Mouse (Mus musculus): Measurements from ENCODE around the gene Snx12. TPM values are rescaled to one million over a fixed set of nuclear protein-coding genes. Genes with fewer than 3 reads are reported as not detected.
"Not testable (repeated sequence)": the region's sequence is repeated elsewhere in the genome, so short reads cannot be mapped to it uniquely, and the experiment has no call there.

Snx12 gene
- polyA plus RNA-seq, 1 experiment from 2014 or later, result 52.1 TPM

DNA sequence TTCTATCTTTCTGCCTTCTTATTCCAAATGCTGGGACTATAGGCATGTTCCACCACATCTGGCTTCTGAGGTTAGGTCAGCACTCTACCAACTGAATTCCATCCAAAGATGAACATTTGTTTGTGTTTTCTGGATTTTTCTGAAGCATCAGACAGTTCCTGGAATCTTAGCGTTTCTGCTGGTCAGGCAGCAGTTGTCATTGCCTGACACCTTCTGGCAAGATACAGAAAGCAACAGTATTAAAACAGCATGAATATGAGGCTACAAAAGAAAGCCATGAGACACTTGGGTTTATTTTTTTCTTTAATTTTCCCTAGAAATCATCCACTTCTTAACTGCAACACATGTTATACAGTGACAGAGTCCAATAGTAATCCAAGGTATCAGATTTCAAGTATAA, 101.8 kb downstream of the Snx12 start:
- H3K4me2 ChIP-seq (ENCODE audit: low read depth, low read length), result no peak overlapping the region
- no peaks in the 10 kb centered on the region for H3K27me3 ChIP-seq (ENCODE audit: control insufficient read depth, insufficient read depth, low read depth, low read length)
- 34% methylated on average over 1 of the region's 1 CpGs for WGBS
- H3K27ac ChIP-seq (ENCODE audit: low read length), result no peak overlapping the region
- H3K9ac ChIP-seq (ENCODE audit: low read length), result no peak overlapping the region
- no peaks in the 10 kb centered on the region for H3K9me3 ChIP-seq (ENCODE audit: control insufficient read depth, low read length)
- no peaks in the 10 kb centered on the region for H3K36me3 ChIP-seq (ENCODE audit: control insufficient read depth, insufficient read depth, low read length)
- ATAC-seq (ENCODE audit: low read depth), result no peak
- H3K4me3 ChIP-seq (ENCODE audit: low read length), result no peak overlapping the region
- no peaks in the 10 kb centered on the region for H3K4me1 ChIP-seq (replicated peaks; ENCODE audit: control insufficient read depth, insufficient read depth, low read length)

GRCm38 (mm10) chrX:101085920-101086319, 136.4 kb downstream of the Snx12 start, which contains the start of gene Slc7a3:
Gene Slc7a3 (minus strand): TSS chrX:101086020.
- 41% methylated on average over 11 of the region's 11 CpGs for WGBS
- no peaks in the 10 kb centered on the region for H3K4me1 ChIP-seq (replicated peaks; ENCODE audit: control insufficient read depth, insufficient read depth, low read length)
- H3K27me3 ChIP-seq (ENCODE audit: control insufficient read depth, insufficient read depth, low read depth, low read length), result peaks cover 2% of the 10 kb centered on the region; the same call in 1 of the 2 replicates
- ATAC-seq (ENCODE audit: low read depth), result no peak
- H3K9ac ChIP-seq (ENCODE audit: low read length), result no peak within 1 kb of the TSS
- no peaks in the 10 kb centered on the region for H3K36me3 ChIP-seq (ENCODE audit: control insufficient read depth, insufficient read depth, low read length)
- no peaks in the 10 kb centered on the region for H3K9me3 ChIP-seq (ENCODE audit: control insufficient read depth, low read length)
- peak within 1 kb of the TSS; percentile 28 for H3K4me3 ChIP-seq (ENCODE audit: low read length)
- H3K4me2 ChIP-seq (ENCODE audit: low read depth, low read length), result peak within 1 kb of the TSS; percentile 53
- no peak within 1 kb of the TSS for H3K27ac ChIP-seq (ENCODE audit: low read length)

- H3K4me1 ChIP-seq (replicated peaks; ENCODE audit: control insufficient read depth, insufficient read depth, low read length); H3K27ac ChIP-seq (ENCODE audit: low read length); H3K36me3 ChIP-seq (ENCODE audit: control insufficient read depth, insufficient read depth, low read length); H3K27me3 ChIP-seq (ENCODE audit: control insufficient read depth, insufficient read depth, low read depth, low read length); ATAC-seq (ENCODE audit: low read depth); H3K9ac ChIP-seq (ENCODE audit: low read length); H3K9me3 ChIP-seq (ENCODE audit: control insufficient read depth, low read length): not testable (repeated sequence)
- Histone ChIP-seq H3K4me3 (ENCODE audit: low read length) (peak overlapping the region; percentile 28), H3K4me2 (ENCODE audit: low read depth, low read length) (peak overlapping the region; percentile 53)
- WGBS, result 17% methylated on average over 7 of the region's 9 CpGs
Observed at GRCm38 (mm10) chrX:101085211-101085610, 137.2 kb downstream of the Snx12 start.

DNA sequence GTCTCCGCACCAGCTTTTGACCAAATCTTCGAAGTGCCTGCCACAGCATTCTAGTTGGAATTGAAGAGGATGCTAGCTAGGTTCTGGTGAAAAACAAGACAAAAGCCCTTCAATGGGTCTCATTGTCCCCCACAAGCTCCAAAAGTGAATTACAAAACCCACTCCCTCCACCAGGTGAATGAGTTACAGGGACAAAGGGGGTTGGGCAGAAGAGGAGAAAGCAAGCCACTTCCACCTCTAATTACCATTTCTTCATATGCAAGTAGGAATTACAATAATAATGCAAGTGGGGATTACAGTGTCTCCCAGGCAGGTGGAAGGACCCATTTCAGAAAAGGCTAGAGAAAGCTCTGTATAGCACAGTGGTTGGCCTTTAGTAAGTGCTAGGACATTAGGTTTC, 138.2 kb downstream of the Snx12 start:
- no peak overlapping the region for H3K4me3 ChIP-seq (ENCODE audit: low read length)
- H3K9me3 ChIP-seq (ENCODE audit: control insufficient read depth, low read length), result no peaks in the 10 kb centered on the region
- ATAC-seq (ENCODE audit: low read depth), result no peak
- H3K36me3 ChIP-seq (ENCODE audit: control insufficient read depth, insufficient read depth, low read length), result no peaks in the 10 kb centered on the region
- H3K9ac ChIP-seq (ENCODE audit: low read length), result no peak overlapping the region
- no peaks in the 10 kb centered on the region for H3K4me1 ChIP-seq (replicated peaks; ENCODE audit: control insufficient read depth, insufficient read depth, low read length)
- H3K27ac ChIP-seq (ENCODE audit: low read length), result no peak overlapping the region
- WGBS, result 58% methylated on average over 2 of the region's 2 CpGs
- H3K4me2 ChIP-seq (ENCODE audit: low read depth, low read length), result no peak overlapping the region
- H3K27me3 ChIP-seq (ENCODE audit: control insufficient read depth, insufficient read depth, low read depth, low read length), result peaks cover 2% of the 10 kb centered on the region; the same call in 1 of the 2 replicates

DNA sequence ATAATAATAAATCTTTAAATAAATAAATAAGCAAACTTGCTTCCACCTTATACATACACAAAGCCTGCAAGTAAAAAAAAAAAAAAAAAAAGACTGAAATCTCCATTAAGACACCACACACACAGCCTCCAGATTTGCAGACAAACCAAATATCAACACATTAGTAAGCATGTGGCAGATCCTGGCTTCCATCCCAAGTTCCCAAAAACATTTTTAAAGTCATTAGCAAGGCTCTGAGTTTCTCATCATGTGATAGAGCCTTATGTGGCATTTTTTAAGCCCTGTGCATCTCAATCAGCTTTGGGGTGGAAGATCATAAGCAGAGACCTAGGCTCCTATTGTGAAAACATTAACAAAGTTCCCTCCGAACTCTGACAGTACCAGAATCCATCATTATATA, 157.1 kb downstream of the Snx12 start:
- Histone ChIP-seq H3K27me3 (ENCODE audit: control insufficient read depth, insufficient read depth, low read depth, low read length) (no peaks in the 10 kb centered on the region), H3K9me3 (ENCODE audit: control insufficient read depth, low read length) (no peaks in the 10 kb centered on the region), H3K4me1 (replicated peaks; ENCODE audit: control insufficient read depth, insufficient read depth, low read length) (no peaks in the 10 kb centered on the region), H3K4me2 (ENCODE audit: low read depth, low read length) (no peak overlapping the region), H3K9ac (ENCODE audit: low read length) (no peak overlapping the region), H3K4me3 (ENCODE audit: low read length) (no peak overlapping the region), H3K27ac (ENCODE audit: low read length) (no peak overlapping the region), H3K36me3 (ENCODE audit: control insufficient read depth, insufficient read depth, low read length) (no peaks in the 10 kb centered on the region)
- ATAC-seq (ENCODE audit: low read depth), result no peak
- WGBS, result 56% methylated on average over 1 of the region's 1 CpGs

GRCm38 (mm10) chrX:101063503-101063902, 158.9 kb downstream of the Snx12 start:
- H3K36me3 ChIP-seq (ENCODE audit: control insufficient read depth, insufficient read depth, low read length), result no peaks in the 10 kb centered on the region
- H3K4me1 ChIP-seq (replicated peaks; ENCODE audit: control insufficient read depth, insufficient read depth, low read length), result no peaks in the 10 kb centered on the region
- no peaks in the 10 kb centered on the region for H3K9me3 ChIP-seq (ENCODE audit: control insufficient read depth, low read length)
- ATAC-seq (ENCODE audit: low read depth), result no peak
- 56% methylated on average over 2 of the region's 2 CpGs for WGBS
- H3K9ac ChIP-seq (ENCODE audit: low read length), result no peak overlapping the region
- H3K4me2 ChIP-seq (ENCODE audit: low read depth, low read length), result no peak overlapping the region
- no peak overlapping the region for H3K4me3 ChIP-seq (ENCODE audit: low read length)
- no peaks in the 10 kb centered on the region for H3K27me3 ChIP-seq (ENCODE audit: control insufficient read depth, insufficient read depth, low read depth, low read length)
- no peak overlapping the region for H3K27ac ChIP-seq (ENCODE audit: low read length)

GRCm38 (mm10) chrX:101059541-101059940, 162.8 kb downstream of the Snx12 start, which contains the start of gene Tex11:
Gene Tex11 (minus strand): TSS chrX:101059667.
- no peak for ATAC-seq (ENCODE audit: low read depth)
- no peak within 1 kb of the TSS for H3K4me3 ChIP-seq (ENCODE audit: low read length)
- H3K27ac ChIP-seq (ENCODE audit: low read length), result no peak within 1 kb of the TSS
- WGBS, result 84% methylated on average over 31 of the region's 31 CpGs
- no peaks in the 10 kb centered on the region for H3K36me3 ChIP-seq (ENCODE audit: control insufficient read depth, insufficient read depth, low read length)
- no peaks in the 10 kb centered on the region for H3K9me3 ChIP-seq (ENCODE audit: control insufficient read depth, low read length)
- H3K27me3 ChIP-seq (ENCODE audit: control insufficient read depth, insufficient read depth, low read depth, low read length), result no peaks in the 10 kb centered on the region
- H3K4me2 ChIP-seq (ENCODE audit: low read depth, low read length), result no peak within 1 kb of the TSS
- no peaks in the 10 kb centered on the region for H3K4me1 ChIP-seq (replicated peaks; ENCODE audit: control insufficient read depth, insufficient read depth, low read length)
- H3K9ac ChIP-seq (ENCODE audit: low read length), result no peak within 1 kb of the TSS

Other genes starting within 250 kb of the Snx12 start
- 0.25 and 0.33 TPM in 2 replicates for gene Tex11, start 162.9 kb downstream of the Snx12 start, polyA plus RNA-seq (2015; fragmentation: Nextera tagmentation; extraction: Ambion mirVana)
- gene Slc7a3, start 136.5 kb downstream of the Snx12 start, polyA plus RNA-seq (2015; fragmentation: Nextera tagmentation; extraction: Ambion mirVana), result 0.67 and 0.74 TPM in 2 replicates
- 2.2 and 2.5 TPM in 2 replicates for gene Foxo4, start 32.0 kb upstream of the Snx12 start, polyA plus RNA-seq (2015; fragmentation: Nextera tagmentation; extraction: Ambion mirVana)
- gene Gm614, start 41.4 kb upstream of the Snx12 start, polyA plus RNA-seq (2015; fragmentation: Nextera tagmentation; extraction: Ambion mirVana), result not detected in 2 replicates
- gene Il2rg, start 45.7 kb upstream of the Snx12 start, polyA plus RNA-seq (2015; fragmentation: Nextera tagmentation; extraction: Ambion mirVana), result 26.5 and 27.9 TPM in 2 replicates
- not detected in 2 replicates for gene Gm20489, start 46.5 kb upstream of the Snx12 start, polyA plus RNA-seq (2015; fragmentation: Nextera tagmentation; extraction: Ambion mirVana)
- 34.2 and 34.9 TPM in 2 replicates for gene Med12, start 51.5 kb upstream of the Snx12 start, polyA plus RNA-seq (2015; fragmentation: Nextera tagmentation; extraction: Ambion mirVana)
- gene Nlgn3, start 76.6 kb upstream of the Snx12 start, polyA plus RNA-seq (2015; fragmentation: Nextera tagmentation; extraction: Ambion mirVana), result 4.2 and 4.9 TPM in 2 replicates
- 0.58 and 2.8 TPM in 2 replicates for gene Gjb1, start 153.8 kb upstream of the Snx12 start, polyA plus RNA-seq (2015; fragmentation: Nextera tagmentation; extraction: Ambion mirVana)
- gene Zmym3, start 198.3 kb upstream of the Snx12 start, polyA plus RNA-seq (2015; fragmentation: Nextera tagmentation; extraction: Ambion mirVana), result 31.4 and 33.2 TPM in 2 replicates
- 399 and 412 TPM in 2 replicates for gene Nono, start 206.8 kb upstream of the Snx12 start, polyA plus RNA-seq (2015; fragmentation: Nextera tagmentation; extraction: Ambion mirVana)
- gene Itgb1bp2, start 226.5 kb upstream of the Snx12 start, polyA plus RNA-seq (2015; fragmentation: Nextera tagmentation; extraction: Ambion mirVana), result 7.6 and 12.3 TPM in 2 replicates